Mouse (Mus musculus): ENCODE results near the gene Sdccag8.

Sdccag8 gene

DNA sequence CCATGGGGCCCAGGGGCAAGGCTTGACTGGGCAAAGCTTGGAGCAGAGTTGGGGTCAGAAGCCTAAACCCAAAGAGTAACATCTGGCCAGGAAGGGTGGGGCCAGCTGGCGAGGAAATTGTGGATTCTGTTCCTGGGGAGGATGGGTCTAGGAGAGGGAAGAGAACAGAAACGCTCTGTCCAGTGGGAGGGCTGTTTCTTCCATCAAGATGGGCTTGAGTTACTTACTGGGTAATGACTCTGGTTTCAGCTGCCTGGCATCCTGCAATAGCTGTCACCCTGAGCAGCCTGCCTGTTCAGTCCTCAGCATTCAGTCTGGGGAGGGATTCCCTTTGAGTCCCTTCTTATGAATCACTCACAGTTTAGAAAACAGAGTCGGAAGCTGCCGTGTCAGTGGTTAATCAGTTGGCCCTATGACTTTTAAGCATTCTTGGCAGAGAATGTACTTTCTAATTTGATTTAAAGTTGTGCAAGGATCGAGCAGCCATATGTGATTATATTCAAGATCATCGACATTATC lies 200.5 kb downstream of the Sdccag8 start:
- DNase-seq: no peak

DNA sequence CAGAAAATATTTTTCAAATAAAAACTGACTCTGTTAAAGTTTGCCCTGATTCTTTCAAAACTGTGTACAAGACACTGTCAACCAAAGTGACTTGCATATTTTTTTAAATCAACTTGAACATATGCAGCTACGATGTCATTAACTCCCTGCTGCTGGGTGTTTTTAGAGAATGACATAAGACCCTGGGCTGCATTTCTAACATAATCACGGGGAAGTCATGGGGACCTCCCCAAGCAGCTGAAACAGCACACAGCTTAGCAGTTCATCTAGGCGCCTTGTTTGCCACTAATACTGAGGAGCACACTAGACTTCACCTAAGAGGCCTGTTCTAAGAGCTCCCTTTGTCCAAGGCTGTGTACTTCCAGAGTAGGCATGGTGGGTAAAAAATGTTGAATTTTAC lies 201.5 kb downstream of the Sdccag8 start:
- no peak for DNase-seq

DNA sequence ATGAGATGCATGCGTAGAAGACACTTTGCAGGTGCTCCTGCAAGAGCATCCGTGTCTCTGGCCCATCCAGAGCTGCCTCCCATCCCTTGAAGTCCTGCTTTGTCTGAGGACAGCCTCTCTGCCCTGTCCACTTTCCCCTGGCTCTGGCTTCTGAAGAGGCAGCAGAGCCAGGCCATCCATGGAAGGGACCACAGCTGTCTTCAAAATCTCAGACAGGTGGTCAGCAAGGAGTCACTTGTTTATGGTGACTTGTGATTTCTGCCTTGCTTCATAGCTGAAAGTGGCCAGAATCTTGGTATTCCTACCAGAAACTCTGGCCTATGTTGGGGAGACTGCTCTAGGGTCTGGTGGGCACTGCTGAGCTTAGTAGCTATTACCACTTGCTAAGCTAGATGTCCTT lies 202.3 kb downstream of the Sdccag8 start:
- DNase-seq: no peak

DNA sequence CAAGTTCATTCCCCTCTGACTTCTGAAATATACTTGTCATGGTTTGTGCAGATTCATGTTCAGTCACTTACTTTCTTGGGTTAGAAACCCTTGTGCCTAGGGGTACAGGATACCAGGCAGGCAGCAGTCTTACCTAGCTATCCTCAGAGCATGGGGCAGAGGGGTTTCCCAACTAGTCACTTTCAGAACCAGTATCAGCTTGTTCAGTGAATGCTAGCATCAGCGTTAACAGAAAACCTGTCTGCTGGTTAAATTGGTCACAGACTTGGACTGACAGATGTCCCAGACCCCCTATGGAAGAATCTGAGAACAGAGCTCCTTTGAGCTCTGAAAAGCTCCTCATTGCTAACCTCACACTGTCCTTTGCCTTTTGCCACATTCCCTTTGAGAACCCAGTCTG lies 204.3 kb downstream of the Sdccag8 start:
- no peak for DNase-seq

DNA sequence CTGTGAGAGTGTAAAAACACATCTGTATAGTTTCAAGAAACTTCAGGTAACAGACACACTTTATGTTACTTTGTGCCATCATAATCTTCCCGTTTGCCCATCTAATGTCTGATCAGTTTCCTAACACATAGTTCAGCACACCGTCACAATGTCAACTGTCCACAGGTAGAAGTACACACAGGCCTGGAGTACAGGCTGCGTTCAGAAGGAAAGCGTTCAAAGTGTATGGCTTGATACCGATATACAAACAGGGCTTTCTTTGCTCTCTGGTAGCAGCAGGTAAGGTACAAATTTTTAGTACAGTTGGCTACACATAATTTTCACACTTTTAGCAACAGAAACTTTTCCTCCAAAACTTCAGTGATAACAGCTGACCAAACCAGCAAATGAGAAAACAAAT lies 205.2 kb downstream of the Sdccag8 start:
- DNase-seq: no peak

DNA sequence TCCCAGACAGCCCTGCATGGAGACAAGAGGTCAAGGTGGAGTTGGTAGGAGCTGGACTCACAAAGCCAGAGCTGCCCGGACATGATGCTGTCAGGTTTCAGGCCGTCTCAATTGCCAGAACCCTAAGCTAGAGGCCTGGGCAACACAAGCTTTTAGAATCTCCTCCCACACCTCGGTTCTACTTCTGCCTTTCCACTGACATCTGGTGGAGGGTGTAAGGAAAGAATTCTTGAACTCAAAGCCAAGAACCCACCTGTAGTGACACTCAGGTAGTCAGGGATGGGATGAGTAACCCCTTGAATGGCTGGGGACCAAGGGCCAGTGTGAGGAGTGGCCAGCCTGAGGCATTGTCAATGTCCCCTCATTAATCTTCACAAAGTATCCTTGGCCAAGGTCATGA lies 208.3 kb downstream of the Sdccag8 start:
- DNase-seq: no peak

DNA sequence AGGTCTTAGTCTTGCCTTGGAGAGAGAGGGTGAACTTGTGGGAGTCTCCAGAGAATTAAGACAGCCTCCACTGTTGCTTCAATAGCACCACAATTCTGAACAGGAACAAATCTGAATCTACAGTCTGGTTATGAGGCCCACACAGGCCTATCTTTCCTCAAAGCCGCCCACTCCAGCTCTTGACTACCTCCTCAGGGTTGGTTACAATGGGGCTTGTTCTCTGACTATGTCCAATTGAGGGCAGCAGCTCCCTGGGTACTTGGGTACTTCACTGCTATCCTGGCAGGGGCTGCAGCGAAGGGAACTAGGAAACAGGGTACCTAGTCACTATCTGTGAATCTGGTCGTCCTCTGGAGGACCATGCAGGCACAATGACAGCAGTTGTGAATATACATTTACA lies 213.2 kb downstream of the Sdccag8 start:
- DNase-seq: no peak

DNA sequence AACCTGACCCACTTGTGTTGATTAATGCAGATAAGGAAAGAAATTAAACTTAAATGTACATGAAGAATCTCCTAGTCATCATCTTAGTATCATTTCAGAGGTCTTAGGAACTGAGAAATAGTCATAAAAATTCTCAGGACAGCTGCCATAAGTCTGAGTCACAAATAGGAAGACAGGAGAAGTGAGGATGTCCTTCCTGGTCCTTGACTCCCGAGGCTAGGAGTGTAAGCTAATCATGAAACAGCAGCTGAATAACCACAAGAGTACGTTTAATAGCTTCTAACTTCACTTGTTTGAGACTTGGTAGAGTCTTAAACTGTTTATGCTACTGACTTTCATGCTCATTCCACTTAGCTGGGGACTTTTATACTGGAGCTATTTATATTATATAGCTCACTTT lies 214.6 kb downstream of the Sdccag8 start:
- DNase-seq: no peak

DNA sequence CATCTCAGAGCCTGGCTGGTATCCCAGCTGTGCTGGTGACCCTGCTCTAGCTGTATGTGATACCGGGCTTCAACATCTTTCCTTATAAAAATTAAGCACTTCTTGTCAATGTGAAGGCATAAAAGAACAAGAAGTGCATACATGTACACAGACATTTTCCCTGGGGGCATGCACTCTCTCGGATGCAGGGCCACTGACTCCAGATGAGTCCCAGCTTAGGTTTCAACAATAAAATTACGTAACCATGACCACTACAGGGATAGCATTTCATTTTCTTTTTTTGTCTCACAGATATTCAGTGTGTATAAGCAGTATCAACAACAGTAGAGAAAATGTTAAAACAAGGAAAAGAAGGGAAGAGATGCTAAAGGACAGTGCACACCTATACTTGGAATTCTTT lies 216.2 kb downstream of the Sdccag8 start:
- no peak for DNase-seq

DNA sequence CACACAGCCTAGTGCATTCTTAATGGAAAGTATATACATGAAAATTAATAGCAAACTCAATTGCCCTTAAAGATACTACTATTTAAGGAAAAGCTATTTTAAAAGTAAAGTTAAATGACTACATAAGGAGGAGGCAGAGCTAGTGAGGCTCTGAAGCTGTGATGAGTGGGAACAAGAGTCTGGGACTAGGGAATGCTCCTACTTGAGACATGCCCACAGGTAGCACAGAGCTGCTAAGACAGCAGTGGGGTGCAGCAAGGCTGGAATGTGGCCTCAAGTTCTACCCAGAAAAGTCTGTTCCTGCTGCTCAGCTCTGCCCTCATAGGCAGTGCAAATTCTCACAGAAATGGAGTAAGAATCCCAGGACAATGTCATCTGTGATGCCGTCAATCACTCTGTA lies 216.7 kb downstream of the Sdccag8 start:
- DNase-seq: no peak

DNA sequence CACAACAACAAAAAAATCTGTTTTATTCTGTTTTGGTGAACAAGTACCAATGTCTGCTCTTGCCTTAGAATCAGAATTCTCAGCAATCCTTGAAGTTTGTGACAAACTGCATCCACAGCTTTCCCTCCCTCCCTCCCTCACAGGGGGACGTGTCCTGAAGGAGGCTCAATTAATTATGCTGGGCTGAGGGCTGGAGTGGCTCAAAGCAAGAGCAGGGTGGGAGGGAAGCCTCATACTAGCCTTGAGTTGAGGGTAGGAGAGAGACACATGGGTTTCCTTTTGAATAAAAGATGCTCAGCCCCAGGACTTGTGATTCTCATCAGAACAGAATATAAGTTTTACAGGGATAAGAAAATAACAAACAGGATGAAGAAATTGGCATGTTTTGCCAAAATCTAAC lies 217.8 kb downstream of the Sdccag8 start:
- DNase-seq: no peak

DNA sequence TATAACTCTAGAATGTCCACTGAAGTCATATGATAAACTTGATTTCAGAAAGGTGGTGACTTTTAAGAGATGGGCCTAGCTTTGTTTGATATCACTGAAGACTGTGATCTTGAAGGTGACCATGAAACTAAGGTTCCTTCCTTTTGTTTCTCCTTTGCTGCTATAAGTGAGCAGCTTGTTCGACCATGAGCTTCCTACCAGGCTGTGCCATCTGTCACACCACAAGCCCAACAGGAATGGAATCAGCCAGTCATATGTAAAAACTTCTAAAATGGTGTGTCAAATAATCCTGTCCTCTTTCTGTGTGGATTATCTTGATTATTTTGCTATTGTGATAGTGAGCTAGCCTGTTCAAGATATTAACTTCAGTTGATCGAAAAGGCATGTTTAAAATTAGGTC lies 221.0 kb downstream of the Sdccag8 start:
- no peak for DNase-seq

DNA sequence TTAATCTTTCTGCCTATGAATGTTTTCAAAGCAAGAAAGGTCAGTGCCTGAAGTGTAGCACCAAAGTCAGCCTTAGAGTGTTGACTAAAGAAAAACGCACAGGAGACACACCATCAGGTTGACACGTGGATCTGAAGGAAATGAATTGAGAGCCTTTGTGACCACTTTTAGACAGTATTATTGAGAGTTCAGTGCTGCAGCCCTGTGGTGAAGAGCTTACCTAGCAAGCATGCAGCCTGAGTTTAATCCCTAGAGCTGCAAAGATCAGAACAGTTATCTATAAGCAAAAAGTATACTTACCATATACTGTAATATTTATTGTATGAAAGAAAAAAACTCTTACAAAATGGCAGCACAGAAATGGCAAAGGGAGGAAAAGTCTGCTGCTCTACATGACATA lies 223.9 kb downstream of the Sdccag8 start:
- DNase-seq: no peak

DNA sequence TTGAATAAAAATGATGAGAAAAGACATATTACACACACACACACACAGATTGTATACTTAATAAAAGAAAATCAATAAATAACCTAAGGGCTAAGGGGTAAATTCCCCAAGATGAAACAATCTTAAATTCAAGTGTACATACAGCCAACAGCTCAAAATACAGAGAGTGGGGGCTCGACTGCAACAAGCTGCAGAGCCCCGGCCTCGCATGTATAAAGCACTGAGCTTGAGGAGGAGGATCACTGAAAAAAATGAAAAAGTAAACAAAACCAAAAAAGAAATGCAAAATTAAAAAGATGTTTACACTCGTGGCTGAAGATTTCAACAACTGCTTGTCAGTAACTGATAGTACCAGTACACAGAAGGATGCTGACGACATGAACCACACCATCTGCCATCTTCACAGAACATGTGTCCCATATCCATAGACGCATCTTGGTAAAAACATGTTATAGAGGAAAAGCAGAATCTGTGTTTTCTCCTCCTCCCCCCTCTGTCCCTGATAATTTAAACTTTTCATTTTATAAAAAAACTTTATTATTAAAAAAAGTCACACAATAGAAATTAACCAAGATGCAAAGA lies 224.7 kb downstream of the Sdccag8 start:
- no peak for DNase-seq

DNA sequence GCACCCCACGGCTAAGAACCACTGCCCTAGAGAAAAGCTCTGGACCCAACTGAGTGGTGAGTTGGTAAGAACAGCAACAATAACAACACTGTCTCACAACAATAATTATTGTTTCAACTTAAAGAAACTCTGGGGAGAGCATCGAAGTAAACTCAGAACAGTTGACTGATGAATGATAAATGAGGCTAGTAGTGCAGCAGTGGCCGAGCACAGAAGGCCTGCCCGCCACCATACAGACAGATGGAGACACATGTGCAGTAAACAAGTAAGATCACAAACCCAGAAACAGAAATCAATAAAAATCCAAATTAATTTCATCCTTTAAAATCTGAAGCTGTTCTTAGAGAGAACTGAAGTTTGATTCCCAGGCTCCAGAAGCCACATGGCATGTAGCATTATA lies 225.6 kb downstream of the Sdccag8 start:
- no peak for DNase-seq

DNA sequence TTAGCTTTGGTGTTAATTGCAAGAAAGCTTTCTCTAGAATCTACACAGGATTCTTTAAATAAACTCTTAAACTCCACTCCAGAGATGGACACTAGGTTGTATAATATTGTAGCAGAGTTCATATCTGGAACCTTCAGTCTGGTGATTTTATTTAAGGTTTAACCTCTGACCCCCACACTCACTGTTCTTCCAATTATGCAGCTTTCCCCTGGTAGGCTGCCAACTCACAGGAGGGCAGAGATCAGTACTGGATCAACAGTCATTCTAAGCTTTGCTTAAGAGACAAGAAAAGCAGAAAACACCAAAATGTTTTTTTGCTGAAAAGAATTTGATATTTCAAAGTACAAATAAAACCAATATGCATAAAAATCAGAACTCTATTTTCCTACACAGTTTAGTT lies 231.4 kb downstream of the Sdccag8 start:
- DNase-seq: no peak

DNA sequence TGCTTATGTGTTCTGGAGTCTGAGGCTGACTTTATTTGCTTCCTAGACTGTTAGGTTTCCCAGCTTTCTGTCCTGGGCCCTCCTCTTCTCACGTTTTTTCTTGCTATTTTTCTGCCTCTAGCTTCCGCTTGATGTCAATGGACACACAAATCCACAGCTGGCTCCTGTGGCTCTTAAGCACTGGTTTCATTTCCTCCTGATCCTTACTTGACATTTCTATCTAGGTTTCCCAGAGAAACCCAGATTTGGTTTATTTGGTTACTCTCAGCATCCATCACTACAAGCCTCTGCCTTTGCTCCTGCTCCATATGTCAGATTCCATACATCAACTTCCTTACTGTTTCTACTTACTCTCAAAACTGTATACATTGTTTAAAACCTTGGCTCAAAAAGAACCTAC lies 232.5 kb downstream of the Sdccag8 start:
- DNase-seq: no peak

DNA sequence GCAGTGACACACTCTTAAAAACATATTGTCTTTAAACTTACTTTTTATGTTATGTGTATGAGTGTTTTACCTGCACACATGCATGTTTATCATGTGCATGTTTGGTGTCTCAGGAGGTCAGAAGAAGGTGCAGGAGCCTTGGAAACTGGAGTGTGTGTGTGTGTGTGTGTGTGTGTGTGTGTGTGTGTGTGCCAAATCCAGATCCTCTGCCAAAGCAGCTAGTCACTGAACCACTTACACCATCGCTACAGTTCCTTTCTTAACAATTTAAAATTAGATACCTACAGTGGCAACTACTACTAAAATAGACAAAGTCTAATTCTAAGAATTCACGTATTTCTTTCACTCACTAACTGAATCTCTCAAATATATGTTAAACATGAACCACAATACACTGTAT lies 234.3 kb downstream of the Sdccag8 start:
- DNase-seq: no peak

DNA sequence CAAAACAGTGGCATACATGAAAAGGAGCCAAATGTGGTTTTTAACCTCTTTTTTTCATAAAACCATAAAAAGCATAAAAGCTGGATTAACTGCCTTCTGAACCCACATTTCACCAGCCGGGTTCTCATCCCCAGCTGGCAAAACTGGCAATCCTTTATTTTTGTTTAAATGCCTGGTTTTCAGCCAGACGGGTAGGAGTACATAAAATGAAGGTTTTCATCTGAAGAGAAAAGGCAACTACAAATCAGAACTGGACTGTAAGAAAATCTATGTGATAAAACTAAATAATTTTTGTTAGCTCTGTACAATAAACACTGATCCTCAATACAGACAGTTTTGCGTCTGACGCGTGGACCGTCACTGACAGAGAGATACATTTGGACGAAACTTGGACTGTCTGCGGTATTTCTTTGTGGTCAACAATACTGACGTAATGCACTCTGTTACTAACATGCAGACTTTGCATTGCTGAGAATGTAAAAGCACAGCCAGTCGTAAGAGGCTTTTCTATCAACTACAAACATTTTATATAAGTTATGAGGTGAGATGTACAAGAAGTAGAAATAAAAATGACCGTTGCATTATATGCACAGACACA lies 237.0 kb downstream of the Sdccag8 start:
- no peak for DNase-seq

DNA sequence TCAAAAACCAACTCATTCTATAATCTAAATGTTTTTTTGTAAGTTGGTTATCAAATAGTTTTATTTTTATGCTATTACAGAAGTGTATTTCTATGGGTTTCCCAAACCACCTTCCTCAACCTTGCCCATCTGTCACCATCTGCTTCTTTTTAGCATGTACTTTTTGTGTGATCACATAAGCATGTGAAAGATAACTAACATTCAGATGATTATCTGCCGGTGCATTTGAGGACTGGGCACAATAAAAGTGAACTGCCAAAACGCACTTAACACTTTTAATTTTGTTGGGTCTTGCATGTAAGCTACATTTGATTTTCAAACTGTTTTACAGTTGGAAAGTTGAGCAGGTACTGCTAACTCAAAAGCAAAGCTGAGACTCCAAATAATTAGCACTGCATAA lies 240.4 kb downstream of the Sdccag8 start:
- DNase-seq: no peak

DNA sequence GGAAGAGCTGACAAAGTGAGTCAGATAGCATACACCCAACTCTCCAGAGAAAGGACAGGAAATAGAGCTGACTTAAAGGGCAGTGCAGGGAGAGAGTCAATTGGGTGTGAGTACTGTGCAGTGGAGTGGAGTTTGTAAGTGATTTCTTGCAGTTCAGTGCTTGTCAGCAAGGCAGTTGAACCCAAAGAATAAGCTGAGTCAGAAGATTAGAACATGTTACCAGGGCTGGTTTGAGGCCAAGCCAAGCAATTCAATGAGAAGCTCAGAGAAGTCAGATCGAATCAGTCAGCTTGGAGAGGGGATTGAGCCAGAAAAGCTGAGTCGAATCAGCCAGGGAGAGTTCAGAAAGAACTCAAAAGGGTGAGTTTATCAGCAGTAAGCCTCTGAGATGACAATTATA lies 247.3 kb downstream of the Sdccag8 start:
- DNase-seq: no peak

DNA sequence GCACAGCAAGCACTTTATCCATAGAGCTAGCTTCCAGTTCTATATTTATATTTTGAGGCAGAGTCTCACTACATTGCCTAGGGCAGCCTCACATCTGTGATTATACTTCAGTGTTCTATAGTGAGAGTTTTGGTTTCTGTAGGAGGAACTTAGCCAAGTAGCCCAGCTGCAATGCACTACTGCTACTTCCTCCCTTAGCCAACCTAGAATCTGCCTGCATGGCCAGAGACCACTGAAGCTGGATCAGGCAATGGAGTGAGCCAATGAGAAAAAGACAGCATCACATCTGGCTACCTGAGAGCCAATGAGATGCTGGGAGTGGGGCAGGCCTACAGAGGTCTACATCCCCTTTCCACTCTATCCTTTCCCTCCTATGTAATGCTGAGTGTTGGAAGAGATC lies 251.3 kb downstream of the Sdccag8 start:
- no peak for DNase-seq

DNA sequence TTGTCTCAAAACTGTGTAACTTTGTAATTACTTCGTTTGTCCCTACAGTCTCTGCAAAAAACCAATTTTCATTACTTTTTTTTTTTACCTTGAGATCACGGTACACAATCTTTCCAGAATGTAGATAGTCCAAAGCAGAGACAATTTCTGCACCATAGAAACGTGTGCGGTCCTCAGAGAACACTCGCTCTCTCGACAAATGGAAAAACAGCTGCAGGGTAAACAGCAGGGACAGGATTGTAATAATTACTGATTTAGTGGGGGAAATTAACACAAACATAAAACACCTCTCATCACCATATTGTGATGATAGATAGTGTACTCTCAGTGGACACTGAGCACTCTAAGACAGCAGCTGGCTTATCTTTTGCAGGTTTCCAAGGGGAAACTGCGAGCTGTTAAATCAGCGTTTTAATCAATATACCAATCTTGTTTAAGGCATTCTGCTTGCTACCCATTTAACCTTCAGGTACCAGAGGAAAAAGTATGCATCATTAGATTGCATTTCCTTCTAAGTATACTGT lies 252.7 kb downstream of the Sdccag8 start:
- no peak for DNase-seq

DNA sequence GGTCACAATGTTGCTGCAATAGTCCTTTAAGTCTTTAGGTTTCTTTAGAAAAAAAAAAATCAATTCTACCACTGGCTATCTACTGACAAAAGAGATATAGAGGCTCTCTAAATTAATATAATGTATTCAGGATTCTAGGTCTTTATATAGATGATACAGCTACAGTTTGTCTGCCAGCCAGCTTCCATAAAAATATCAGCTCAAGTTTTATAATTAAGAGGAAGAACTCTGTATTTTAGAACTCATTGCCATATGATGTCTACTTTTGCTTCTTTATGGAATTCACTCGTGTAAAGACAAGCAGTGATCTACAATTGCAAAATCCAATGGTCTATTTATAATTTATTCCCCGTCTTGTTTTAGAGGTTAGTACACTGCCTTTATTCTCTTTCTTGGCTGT lies 254.7 kb downstream of the Sdccag8 start:
- DNase-seq: no peak
